Mouse (Mus musculus) kidney, adult 2 months (tissue): ENCODE data around the gene Gm45521. TPM values are rescaled to one million over a fixed set of nuclear protein-coding genes. Genes with fewer than 3 reads are reported as not detected.
A peak's percentile ranks its signal among the peaks of the same experiment; 100 is the strongest.

Source experiments
- DNase-seq: peaks from one replicate; pipeline ENCODE4 v3.0.0; 2021
- H3K27ac ChIP-seq: fragments of 200-500 bp; 2 replicates; pipeline ENCODE4 v1.5.1; 2012; ENCODE audit warnings: low read depth, low read length, control low read depth, inconsistent platforms; ENCODE audit not compliant: insufficient read depth
- H3K27me3 ChIP-seq: fragments of 200-500 bp; replicated peaks from 2 replicates; pipeline ENCODE4 v1.6.1; 2012; ENCODE audit warnings: mild to moderate bottlenecking, moderate library complexity, low read length, inconsistent platforms; ENCODE audit not compliant: control insufficient read depth, insufficient read depth
- H3K36me3 ChIP-seq: fragments of 200-500 bp; 2 replicates; pipeline ENCODE4 v1.6.1; 2012; ENCODE audit warnings: mild to moderate bottlenecking, moderate library complexity, low read length, inconsistent platforms; ENCODE audit not compliant: control insufficient read depth, insufficient read depth
- H3K4me1 ChIP-seq: fragments of 200-500 bp; 2 replicates; pipeline ENCODE4 v1.6.1; 2011; ENCODE audit warnings: low read length; ENCODE audit not compliant: control insufficient read depth, insufficient read depth
- H3K4me3 ChIP-seq: fragments of 200-500 bp; 2 replicates; pipeline ENCODE4 v1.5.1; 2011; ENCODE audit warnings: mild to moderate bottlenecking, low read depth, low read length, control low read depth; ENCODE audit not compliant: insufficient read depth
- CTCF ChIP-seq: fragments of 200-500 bp; conservative IDR thresholded peaks from 2 replicates; pipeline ENCODE4 v1.5.1; 2011; ENCODE audit warnings: low read depth, mild to moderate bottlenecking, control low read depth, low read length, moderate library complexity, mixed read lengths; ENCODE audit not compliant: insufficient read depth, insufficient read length
- POLR2A ChIP-seq: fragments of 200-500 bp; IDR thresholded peaks from one replicate; pipeline ENCODE4 v1.6.1; 2011; ENCODE audit warnings: low read depth, low read length, control low read depth
- WGBS: fragments of 180-500 bp; shearing (Covaris S2); methylation state at CpG from one replicate; pipeline ENCODE4 v1.1.7; 2018; 5-methylcytosine and 5-hydroxymethylcytosine counted together
- polyA plus RNA-seq: library from polyadenylated mRNA; depleted of rRNA; stranded (reverse); fragments of >200 nt; gene quantifications from 2 replicates; pipeline ENCODE4 v1.2.3, GENCODE M21; 2012

The Gm45521 gene
- polyA plus RNA-seq, 1 experiment = not detected

DNA sequence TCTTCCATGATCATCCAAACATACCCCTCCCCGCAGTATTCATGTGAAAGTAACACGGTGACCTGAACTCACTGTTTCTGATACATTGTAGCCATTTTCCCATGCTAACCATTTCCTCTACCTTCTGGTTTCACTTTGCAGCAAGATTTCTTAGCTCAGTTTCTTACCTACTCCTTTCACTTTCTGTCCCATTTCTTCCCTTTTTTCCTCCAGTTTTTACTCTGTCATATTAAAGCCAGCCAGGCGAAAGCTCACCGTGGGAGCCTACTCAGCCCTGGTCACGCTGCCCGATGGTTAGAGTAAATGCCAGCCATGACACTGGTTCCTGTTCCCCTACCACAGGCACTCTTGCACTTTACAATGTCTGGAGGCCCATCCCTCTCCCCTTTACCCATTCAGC lies 29.8 kb downstream of the Gm45521 start:
- H3K4me3 ChIP-seq = no peak overlapping the region
- H3K27me3 ChIP-seq = no peaks in the 10 kb centered on the region
- H3K27ac ChIP-seq = no peak overlapping the region
- 0 out of 2 replicates have a peak, but pooled peaks cover 3% of the 10 kb centered on the region for H3K4me1 ChIP-seq
- DNase-seq = no peak
- H3K36me3 ChIP-seq = no peaks in the 10 kb centered on the region
- no peak for TF ChIP-seq POLR2A
- TF ChIP-seq CTCF = no peak
- WGBS = 95% methylated on average over 6 of the region's 6 CpGs

DNA sequence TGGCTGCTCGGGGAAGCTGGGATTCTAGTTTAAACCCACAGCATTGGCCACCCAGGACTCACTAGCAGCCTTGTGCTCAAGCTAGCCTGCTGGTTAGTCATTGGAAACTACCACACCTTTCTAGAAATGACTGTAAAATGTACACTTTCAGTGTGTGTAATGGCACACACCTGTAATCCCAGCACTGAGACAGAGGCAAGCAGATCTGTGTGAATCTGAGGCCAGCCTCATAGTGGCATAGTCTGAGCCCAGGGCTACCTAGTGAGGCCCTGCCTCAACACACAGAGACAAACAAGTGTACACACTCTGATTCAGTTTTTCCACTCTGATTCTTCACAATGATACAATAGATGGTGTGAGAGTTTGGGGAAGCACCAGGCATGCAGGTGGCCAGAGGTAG lies 32.3 kb downstream of the Gm45521 start:
- WGBS = 87% methylated on average over 1 of the region's 1 CpGs
- no peak for TF ChIP-seq POLR2A

DNA sequence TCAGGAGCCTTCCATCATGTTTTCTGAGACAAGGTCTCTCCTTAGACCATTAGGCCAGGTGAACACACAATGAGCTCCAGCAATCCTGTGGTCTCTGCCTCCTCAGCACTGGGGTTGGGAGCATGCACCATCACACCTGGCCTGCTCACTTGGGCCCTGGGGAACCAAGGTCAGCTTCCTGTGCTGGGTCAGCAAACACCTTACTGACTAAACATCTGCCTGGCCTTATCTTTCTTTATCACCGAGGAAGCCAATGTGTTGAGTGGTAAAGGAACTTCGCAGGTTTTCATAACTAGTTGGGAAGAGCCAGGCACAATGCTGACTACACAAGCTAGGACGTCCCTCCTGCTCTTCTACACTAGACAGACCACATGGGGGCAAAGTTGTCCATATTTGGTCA lies 32.9 kb downstream of the Gm45521 start:
- H3K36me3 ChIP-seq = no peaks in the 10 kb centered on the region
- H3K4me3 ChIP-seq = no peak overlapping the region
- TF ChIP-seq POLR2A (no peak), CTCF (no peak)
- 77% methylated on average over 3 of the region's 3 CpGs for WGBS
- H3K27me3 ChIP-seq = no peaks in the 10 kb centered on the region
- H3K4me1 ChIP-seq = 0 out of 2 replicates have a peak, but pooled peaks cover 3% of the 10 kb centered on the region
- H3K27ac ChIP-seq = no peak overlapping the region
- no peak for DNase-seq

More for the DNA sequence above, 32.3 kb downstream of the Gm45521 start:
- Histone ChIP-seq H3K27ac (no peak overlapping the region), H3K4me1 (0 out of 2 replicates have a peak, but pooled peaks cover 3% of the 10 kb centered on the region), H3K36me3 (no peaks in the 10 kb centered on the region), H3K27me3 (no peaks in the 10 kb centered on the region), H3K4me3 (no peak overlapping the region)
- DNase-seq = no peak

DNA sequence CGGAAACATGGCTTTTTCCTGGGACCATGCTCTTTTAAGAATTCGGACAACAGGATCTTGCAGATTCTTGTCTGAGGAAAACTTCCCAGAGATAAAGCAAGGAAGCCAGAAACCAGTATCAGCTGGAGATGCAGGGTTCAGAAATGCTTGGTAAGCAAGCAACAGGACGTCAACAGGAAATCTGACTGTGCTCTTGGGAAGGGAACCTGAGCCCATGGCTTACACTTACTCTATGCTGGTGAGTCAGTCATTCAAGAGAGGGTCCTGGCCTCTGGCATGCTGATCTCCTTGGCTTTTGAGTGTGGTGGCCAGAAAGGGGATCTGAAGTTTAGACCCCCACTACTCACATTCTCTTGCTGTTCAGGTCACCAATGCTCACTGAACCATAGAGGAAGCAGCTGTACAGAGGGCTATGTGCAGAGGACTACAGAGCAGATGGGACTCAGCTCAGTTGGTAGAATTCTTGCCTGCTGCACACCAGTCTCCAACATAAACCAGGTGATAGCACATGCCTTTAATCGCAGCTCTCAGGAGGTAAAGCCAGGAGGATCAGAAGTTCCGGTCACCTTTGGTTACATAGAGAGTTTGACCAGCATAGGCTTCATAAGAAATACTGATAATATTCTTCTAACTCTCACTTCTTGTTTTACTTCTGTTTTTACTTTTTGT lies 34.2 kb downstream of the Gm45521 start:
- Histone ChIP-seq H3K36me3 (no peaks in the 10 kb centered on the region), H3K4me1 (0 out of 2 replicates have a peak, but pooled peaks cover 3% of the 10 kb centered on the region), H3K27me3 (no peaks in the 10 kb centered on the region), H3K4me3 (no peak overlapping the region), H3K27ac (no peak overlapping the region)
- no peak for DNase-seq
- 63% methylated on average over 5 of the region's 5 CpGs for WGBS
- TF ChIP-seq POLR2A = no peak
- no peak for TF ChIP-seq CTCF

DNA sequence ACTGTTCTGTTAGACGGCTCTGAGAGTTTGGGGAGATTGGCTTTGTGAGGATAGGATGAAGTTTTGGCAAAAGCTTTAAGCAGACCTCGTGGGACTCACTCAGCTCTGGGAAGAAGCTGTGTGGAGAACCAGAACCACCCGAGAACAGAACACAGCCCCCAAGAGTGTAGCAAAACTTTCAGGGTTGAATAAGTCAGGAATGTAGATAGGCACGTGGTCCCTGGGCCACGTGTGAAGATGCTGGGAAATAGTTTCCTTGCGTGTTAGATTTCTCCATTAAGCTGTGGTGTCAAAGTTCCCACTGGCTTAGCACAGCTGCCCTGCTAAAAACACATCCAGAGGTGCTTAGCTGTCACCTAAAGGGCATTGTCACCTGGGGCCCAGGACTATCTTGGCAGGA lies 35.1 kb downstream of the Gm45521 start:
- H3K27ac ChIP-seq = no peak overlapping the region
- 33% methylated on average over 6 of the region's 6 CpGs for WGBS
- 0 out of 2 replicates have a peak, but pooled peaks cover 3% of the 10 kb centered on the region for H3K4me1 ChIP-seq
- no peaks in the 10 kb centered on the region for H3K27me3 ChIP-seq
- H3K36me3 ChIP-seq = no peaks in the 10 kb centered on the region
- no peak for DNase-seq
- no peak overlapping the region for H3K4me3 ChIP-seq
- TF ChIP-seq POLR2A (no peak), CTCF (no peak)

DNA sequence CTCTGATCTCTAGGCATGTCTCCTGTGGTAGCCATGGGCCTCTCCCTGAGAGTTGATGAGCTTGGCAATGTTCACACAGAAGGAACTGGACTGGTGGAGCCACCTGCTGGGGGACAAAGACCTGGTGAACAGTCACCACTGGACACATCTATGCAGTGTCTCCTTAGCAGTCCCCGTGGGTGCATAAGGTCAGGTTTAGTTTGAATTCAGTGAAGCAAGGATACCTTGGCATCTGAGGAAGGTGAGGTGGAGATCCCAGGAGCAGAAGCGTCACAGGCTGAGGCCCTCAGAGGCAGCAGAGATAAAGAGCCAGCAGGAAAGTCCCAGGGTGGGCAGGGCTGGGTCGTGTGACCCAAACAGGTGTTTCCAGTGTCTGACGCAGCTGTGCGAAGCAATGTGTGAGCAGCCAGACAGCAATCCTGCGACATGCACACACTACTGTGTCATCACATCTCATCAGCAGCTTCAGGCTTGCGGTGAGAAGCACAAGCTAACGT lies 37.2 kb downstream of the Gm45521 start, which contains the start of gene Dnase1l3:
Dnase1l3 (minus strand) TSS at position 303 of the 497 bp plus-strand sequence.
- no peak within 1 kb of the TSS for H3K4me3 ChIP-seq
- no peaks in the 10 kb centered on the region for H3K36me3 ChIP-seq
- 0 out of 2 replicates have a peak, but pooled peaks cover 3% of the 10 kb centered on the region for H3K4me1 ChIP-seq
- 63% methylated on average over 8 of the region's 8 CpGs for WGBS
- H3K27ac ChIP-seq = no peak within 1 kb of the TSS
- H3K27me3 ChIP-seq = no peaks in the 10 kb centered on the region
- TF ChIP-seq CTCF (peak; percentile 79), POLR2A (no peak)
- peak; percentile 65 for DNase-seq

DNA sequence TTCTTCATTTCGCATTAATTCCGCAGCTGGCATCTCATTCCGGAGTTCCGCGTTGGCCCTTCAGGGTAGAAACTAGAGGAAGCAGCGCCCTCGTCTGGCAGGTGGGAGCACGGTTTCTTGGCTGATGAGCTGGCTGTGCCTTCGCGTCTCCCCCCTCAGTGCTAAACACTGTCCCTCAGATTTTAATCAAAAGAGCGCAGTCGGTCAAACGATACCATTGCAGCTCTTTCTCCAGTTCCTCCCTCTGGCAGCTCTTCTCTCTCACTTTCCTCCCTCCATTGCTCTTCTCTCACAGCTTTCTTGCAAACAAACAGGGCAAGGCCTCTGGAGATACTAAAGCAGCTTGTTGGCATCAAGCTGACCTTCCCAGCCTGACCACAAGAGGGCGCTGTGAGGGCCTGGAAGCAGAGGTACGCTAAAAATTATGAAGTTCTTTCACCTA lies 40.2 kb downstream of the Gm45521 start:
- Histone ChIP-seq H3K4me1 (no peaks in the 10 kb centered on the region), H3K36me3 (no peaks in the 10 kb centered on the region), H3K27me3 (no peaks in the 10 kb centered on the region), H3K4me3 (0 out of 2 replicates have a peak overlapping the region, but pooled peaks have one; percentile 9), H3K27ac (no peak overlapping the region)
- peak; percentile 92 for DNase-seq
- 2% methylated on average over 15 of the region's 15 CpGs for WGBS
- TF ChIP-seq CTCF (peak; percentile 82), POLR2A (no peak)
